Mouse (Mus musculus) small intestine, adult 10 weeks (tissue): Measurements from ENCODE around the gene Selenof. TPM values are rescaled to one million over a fixed set of nuclear protein-coding genes. Genes with fewer than 3 reads are reported as not detected.

Experiments used
- polyA plus RNA-seq: library from polyadenylated mRNA; stranded (reverse); fragments of 350-450 nt; fragmentation: Illumina TruSeq; extraction: RNeasy Lipid Tissue Mini Kit (QIAGEN cat#74804); gene quantifications from one replicate; pipeline ENCODE4 v1.2.3, GENCODE M21; 2014; ENCODE audit warnings: low replicate concordance

The Selenof gene
- polyA plus RNA-seq, result 1,036 TPM

DNA sequence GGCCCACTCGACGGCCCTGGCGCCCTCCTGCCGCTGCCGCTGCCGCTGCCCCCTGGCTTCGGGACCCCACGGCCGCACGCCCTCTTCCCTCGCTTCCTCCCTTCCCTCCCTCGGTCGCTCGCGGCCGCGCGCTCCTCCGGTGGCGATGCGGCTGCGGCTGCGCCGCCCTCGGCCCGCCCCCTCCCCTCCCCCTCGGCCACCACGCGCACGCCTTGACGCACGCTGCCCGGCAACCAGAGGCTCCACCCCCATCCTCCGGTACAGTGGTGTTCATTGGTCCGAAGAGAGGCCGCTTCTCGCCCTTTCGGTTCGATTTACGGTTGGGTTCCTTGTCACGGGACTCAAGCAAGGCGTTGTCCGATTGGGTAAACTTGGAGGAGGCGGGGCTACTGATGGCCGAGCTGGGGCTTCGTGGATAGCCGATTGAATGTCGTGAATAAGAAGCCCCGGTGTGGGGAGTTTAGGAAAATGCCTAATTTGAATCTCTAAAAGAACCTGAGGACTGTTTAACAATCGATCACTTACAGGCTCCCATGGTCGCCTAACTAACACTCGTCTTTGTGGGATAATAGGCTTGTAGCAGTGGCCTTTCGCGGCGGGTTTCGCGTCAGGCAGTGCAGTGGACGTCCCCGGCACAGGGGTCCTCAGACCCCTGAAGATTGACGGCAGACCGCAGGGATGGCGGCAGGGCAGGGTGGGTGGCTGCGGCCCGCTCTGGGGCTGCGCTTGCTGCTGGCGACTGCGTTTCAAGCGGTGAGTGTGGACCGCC is at the start of gene Selenof, which contains the start of gene Hs2st1:
Gene Selenof (plus strand): TSS at position 258 of the 769 bp plus-strand sequence.
Gene Hs2st1 (minus strand): TSS at position 135 of the 769 bp plus-strand sequence.

Other genes starting within 250 kb of the Selenof start
- 21.4 TPM for gene Hs2st1, start 123 bp upstream of the Selenof start, polyA plus RNA-seq
- 333 TPM for gene Sh3glb1, start 150.0 kb downstream of the Selenof start, polyA plus RNA-seq
- gene Clca3a1, start 190.7 kb downstream of the Selenof start, polyA plus RNA-seq, result 13.8 TPM
- gene Clca3a2, start 249.2 kb downstream of the Selenof start, polyA plus RNA-seq, result 6.0 TPM